Mouse (Mus musculus) megakaryocyte-erythroid progenitor cell, adult 5-6 weeks (primary cell): ENCODE data around the gene Mcfd2. TPM values are rescaled to one million over a fixed set of nuclear protein-coding genes. Genes with fewer than 3 reads are reported as not detected.
"Not testable (repeated sequence)": the region's sequence is repeated elsewhere in the genome, so short reads cannot be mapped to it uniquely, and the experiment has no call there.

Source experiments
- ATAC-seq: replicated peaks from 2 replicates; pipeline ENCODE4 v1.8.0; 2016; ENCODE audit warnings: mild to moderate bottlenecking, inconsistent platforms; ENCODE audit not compliant: severe bottlenecking, poor library complexity, low FRiP score, low TSS enrichment
- total RNA-seq, 2 experiments: library from RNA; stranded (forward) in 1 of 2; stranded (reverse) in 1 of 2; fragments of 200-1000, 215-1000 nt in 1 of 2; fragments of >200 nt in 1 of 2; fragmentation: Nextera tagmentation in 1 of 2; gene quantifications; 2 replicates each; pipeline ENCODE4 v1.2.3; 2014 to 2017

Gene Mcfd2
- total RNA-seq (2014; fragmentation: Nextera tagmentation) (17.7 and 24.5 TPM in 2 replicates), total RNA-seq (2017) (39.8 and 44.6 TPM in 2 replicates)

DNA sequence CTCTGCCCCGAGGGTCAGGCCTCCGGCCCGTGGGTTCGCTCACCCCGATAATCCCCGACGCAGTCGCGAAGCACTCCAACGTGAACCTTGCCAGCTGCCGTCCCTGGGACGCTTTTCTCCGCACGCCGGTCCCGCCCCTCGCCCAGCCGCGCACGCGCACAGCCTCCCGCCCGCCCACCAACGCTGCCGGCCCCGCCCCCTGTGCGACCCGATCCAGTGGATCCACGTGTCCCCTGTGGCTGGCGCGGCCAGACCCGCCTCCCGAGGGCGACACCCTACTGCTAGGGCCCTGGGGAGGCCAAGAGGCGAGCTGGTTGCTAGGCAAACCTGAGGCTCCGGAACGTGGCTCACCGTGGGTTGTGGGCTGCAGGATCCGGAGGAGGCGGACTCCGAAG lies at the start of gene Mcfd2:
Mcfd2 (minus strand) TSS at position 144 of the 395 bp plus-strand sequence.
- peak; percentile 96 for ATAC-seq

DNA sequence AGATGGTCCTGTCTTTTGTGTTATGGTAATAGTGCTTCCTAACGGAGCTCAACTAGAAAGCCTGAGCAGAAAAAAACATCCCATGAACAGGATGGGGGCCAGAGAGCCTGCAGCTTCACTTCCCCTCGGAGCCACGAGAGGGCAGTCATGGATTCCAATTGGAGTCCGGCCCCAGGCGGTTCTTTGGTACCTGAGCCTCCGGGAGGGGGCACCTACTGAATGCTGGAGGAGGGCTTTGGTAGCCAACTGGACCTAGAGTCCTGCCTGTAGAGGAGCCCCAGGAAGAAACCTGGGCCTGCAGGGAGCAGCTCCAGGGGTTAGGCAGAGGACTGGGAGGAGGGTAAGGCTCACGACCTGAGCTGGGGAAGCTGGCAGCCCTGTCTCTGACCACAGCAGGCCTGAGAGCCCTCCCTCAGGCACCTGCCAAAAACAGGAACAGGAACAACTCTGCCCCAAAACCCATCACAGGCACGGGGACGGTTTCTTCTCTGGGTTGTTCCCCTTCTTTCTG lies 49.3 kb upstream of the Mcfd2 start:
- ATAC-seq: peak; percentile 78

DNA sequence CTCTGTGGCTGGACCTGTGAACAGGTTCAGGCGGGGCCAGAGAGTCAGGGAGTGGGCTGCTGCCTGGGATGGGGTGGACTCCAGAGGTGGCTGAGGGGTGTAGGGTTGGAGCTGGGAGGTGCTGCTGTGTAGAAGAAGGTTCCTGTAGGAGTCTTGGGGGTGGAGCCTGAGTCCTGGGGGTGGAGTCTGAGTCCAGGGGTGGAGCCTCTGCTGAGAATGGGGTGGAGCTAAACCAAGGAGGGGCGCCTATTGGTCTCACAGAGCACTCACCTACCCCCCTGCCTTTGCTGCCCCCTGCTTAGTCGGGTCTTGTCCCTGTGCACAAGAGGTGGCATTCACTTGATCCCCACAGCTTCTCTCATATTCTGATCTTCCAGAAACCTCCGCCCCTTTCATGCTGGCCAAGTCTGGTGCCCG lies 48.8 kb upstream of the Mcfd2 start:
- peak; percentile 89 for ATAC-seq

- ATAC-seq: no peak
Measured at GRCm38 (mm10) chr17:87314121-87314520, 48.4 kb upstream of the Mcfd2 start.

GRCm38 (mm10) chr17:87312924-87313870 lies 47.5 kb upstream of the Mcfd2 start:
- ATAC-seq: no peak

- no peak for ATAC-seq
Measured at GRCm38 (mm10) chr17:87312351-87312750, 46.6 kb upstream of the Mcfd2 start.

DNA sequence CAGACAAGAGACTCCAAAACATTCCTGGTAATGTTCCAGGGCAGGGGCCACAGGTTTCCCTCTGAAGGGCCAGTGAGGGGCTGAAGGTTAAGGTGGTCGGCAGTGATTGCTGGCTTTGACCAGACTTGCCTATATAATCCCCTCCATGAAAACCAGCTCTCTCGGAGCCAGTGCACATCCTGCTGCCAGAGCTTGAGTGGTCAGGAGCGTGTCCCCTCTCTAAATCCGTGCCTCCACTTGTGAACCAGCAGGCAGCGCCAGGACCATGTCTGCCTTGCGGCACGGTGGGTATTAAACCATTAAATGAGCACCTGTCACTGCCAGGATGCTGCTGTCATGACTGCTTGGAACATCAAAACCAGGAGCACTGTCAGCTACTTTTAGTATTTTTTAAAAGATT lies 44.8 kb upstream of the Mcfd2 start:
- ATAC-seq: no peak

GRCm38 (mm10) chr17:87309073-87309788 lies 43.5 kb upstream of the Mcfd2 start:
- no peak for ATAC-seq

- ATAC-seq: no peak
Measured at GRCm38 (mm10) chr17:87306746-87307145, 41.0 kb upstream of the Mcfd2 start.

DNA sequence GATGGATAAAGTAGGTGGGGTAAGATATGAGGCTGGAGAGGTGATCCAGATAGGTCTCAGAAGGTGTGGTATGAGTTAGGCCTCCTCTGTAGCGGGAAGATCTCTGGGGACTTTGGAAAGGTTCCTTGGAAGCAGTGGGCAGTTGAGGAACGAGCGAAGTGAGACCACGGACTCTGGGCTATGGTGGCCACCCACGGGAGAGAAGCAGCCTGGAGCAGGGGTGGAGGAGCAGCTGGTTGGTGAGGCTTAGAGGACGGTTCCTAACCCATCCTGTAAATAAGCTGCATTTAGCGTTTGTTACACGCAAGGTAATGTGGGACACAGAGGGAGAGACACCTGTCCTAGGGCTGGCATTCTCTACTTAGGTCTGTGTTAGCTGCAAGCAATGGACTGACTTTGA lies 39.3 kb upstream of the Mcfd2 start:
- ATAC-seq: no peak

- no peak for ATAC-seq
Measured at GRCm38 (mm10) chr17:87304151-87304894, 38.6 kb upstream of the Mcfd2 start.

GRCm38 (mm10) chr17:87302014-87302794 lies 36.5 kb upstream of the Mcfd2 start:
- ATAC-seq: peak; percentile 76

DNA sequence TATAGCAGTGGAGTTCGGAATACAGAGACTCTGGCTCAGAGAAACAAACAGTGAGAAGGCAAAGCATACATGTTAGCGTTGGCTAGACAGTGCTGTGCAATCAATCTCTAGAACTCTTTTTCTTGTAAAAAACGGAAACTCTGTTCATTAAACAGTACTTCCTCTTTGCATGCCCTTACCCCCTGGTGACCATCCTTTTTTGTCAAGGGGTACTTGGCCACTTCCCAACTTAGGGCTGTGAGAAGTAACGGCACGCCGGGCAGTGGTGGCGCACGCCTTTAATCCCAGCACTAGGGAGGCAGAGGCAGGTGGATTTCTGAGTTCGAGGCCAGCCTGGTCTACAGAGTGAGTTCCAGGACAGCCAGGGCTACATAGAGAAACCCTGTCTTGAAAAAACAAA lies 35.9 kb upstream of the Mcfd2 start:
- ATAC-seq: not testable (repeated sequence)

DNA sequence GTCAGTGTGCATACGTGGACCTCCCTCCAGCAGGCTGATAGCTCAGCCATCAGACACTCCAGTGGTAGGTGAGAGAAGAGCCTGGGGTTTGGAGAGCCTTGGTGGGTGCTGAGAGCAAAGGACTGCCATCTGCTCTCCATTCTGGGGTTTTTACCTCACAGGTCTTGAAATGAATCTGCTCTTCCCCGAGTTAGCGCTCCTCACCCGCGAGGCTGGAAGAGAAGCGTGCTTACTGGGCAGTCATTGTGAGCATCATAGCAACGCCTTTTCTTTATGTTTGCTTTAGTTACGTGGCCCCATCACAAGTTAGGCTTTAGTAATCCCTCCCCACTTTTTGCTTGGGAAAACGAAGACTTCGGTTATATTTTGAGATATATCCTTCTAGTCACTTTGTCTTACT lies 34.6 kb upstream of the Mcfd2 start:
- no peak for ATAC-seq

DNA sequence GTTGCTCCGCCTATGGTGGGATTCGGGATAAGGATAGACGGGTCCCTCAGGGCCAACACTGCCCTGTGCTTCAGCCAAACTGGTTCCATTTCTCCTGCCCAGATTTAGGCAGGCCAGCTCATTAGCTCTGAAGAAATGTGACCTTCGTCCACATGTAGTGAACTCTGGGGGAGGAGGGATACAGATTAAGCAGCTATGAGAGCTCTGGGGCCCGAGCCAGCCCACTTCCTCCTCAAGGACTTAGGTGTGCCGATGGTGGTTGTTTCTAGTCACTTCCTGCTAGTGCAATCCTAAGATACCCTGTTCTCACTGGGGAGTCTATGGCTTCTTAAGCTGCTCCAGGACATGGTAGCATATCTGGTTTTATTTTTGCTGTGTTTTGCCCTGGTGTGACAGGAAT lies 33.2 kb upstream of the Mcfd2 start:
- ATAC-seq: peak; percentile 25; the same call in 1 of the 2 replicates

DNA sequence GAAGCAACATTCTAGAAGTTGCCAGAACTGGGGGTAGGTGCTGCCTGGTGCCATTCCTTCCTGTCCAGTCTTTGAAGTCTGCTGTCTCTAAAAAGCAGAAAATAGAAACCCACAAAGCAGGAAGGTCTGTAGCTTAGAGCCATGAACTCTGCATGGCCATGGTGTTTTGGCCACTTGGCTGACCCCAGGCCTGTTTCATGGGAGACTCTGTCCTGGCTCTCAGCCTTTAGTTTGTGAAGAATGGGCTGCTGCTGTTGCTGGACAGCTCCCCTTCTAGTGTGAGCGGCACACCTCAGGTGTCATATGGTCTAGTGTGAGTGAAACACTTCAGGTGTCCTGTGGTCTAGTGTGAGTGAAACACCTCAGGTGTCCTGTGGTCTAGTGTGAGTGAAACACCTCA lies 31.0 kb upstream of the Mcfd2 start:
- ATAC-seq: not testable (repeated sequence)

GRCm38 (mm10) chr17:87295738-87296137 lies 30.0 kb upstream of the Mcfd2 start:
- no peak for ATAC-seq

DNA sequence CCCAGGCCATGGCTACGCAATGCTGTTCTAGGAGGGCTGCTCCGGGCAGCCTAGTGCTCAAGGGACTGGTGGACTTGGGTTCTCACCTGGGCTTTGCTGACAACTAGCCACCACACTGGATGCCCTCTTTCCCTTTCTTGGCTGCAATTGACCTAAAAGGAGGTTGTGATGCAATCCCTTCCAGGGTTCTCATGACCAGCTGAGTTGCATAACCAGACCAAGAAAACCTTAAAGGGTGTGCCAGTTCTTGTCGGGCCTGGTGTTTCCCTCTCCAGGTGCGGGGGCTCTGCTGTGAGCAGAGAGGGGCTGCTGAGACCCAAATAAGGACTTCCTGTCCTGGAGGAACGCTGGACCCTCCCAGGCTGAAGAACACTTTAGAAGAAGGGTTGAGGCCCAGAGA lies 27.4 kb upstream of the Mcfd2 start:
- ATAC-seq: no peak

DNA sequence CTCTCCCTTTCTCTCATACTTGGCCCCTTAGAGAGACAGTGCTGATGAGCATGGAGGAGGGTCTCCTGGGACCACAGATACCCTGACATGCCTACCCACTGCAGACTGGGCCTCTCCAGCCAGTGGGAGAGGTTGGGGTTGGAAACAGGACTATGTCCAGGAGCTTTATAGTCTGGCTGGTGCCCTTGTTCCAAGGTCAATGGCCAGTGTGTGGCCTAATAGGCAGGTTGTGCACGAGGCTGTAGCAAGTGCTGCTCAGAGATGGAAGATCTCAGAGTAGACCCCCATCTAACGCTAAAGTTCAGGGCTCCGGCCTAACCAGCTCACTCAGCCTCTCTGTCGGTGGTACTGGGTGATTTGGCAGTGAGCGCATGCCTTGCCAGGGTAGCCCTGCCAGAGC lies 26.0 kb upstream of the Mcfd2 start:
- no peak for ATAC-seq
